Mouse (Mus musculus) embryonic fibroblast, embryonic 13.5 days (primary cell): ENCODE data around the gene Efl1.

Experiments used
- CTCF ChIP-seq: IDR thresholded peaks from 2 replicates; pipeline ENCODE4 v1.5.1; 2011; ENCODE audit warnings: mild to moderate bottlenecking, control low read depth, low read length, moderate library complexity, borderline replicate concordance; ENCODE audit not compliant: insufficient read depth
- POLR2A ChIP-seq: IDR thresholded peaks from 2 replicates; pipeline ENCODE4 v1.6.1; 2011; ENCODE audit warnings: low read depth, mild to moderate bottlenecking, control low read depth, low read length, moderate library complexity

DNA sequence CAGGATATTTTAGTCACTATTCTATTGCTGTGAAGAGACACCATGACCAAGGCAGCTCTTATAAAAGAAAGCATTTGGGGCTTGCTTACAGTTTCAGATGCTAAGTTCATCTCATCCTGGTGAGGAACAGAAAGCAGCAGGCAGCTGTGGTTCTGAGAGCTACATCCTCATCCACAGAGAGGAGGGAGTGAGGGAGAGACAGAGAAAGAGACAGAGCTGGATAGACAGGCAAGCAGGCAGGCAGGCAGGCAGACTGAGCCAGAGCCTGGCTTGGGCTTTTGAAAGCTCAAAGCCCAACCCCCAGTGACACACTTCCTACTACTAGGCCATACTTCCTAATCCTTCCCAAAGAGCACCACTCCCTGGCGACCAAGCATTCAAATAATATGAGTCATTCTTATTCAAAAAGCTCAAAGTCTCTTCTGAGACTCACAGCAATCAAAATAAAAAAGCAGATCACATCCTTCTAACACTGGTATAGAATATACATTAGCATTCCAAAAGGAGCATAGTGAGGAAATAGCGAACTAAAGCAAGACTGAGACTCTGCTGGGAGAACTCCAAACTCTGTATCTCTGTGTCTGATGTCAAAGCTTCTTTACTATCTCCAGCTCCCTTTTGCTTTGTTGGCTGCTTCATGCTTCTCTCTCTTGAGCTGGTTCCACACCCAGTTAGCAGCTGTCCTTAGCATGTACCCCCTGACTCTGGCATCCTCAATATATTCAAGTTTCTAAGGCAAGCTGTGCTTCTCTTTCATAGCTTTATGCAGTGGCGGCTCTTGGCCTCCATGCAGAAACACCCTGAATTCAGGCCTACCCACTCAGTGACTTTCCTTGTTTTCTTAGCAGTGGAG lies 86.6 kb downstream of the Efl1 start:
- TF ChIP-seq CTCF (no peak), POLR2A (no peak)
